In the genomic region with DNA sequence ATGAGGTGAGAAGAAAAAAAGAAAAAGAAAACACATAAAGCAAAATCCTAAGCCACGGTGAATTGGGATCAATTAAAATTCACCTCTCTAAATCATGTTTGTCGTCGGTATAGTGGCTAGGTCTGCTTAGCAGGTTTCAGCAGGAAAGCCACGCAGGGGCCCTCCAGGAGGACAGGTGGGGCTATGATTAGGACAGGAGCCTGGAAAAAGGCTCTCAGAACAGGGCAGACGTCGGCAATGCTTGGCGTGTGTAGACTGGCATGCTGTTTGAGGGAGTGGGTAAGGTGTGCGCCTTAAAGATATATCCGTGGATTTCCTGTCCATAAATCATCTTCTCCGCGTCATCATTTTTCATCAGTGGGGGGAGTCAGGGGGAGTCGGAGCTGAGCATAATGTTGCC, we compare ENCODE assay signal across 22 mouse cellular contexts. TPM values are rescaled to one million over a fixed set of nuclear protein-coding genes. Genes with fewer than 3 reads are reported as not detected.
A peak's percentile ranks its signal among the peaks of the same experiment; 100 is the strongest.
DNase-seq lines count a peak whose midpoint lies in the region; ATAC-seq and TF ChIP-seq lines count a peak whose summit lies in the region.
"Had no signal": no experiment of that assay in that cellular context is flagged by ENCODE, and none has a peak within 500 bp of the region (broad histone marks: within the 10 kb centered on the region; RNA-seq: fewer than 3 reads in every experiment).

No protein-coding gene starts in this region.

- H3K9ac ChIP-seq in embryonic facial prominence, embryonic 13.5 days: no peak overlapping the region
- H3K9ac ChIP-seq in neural tube, embryonic 15.5 days (replicated peaks): no peak overlapping the region
- no peak overlapping the region for H3K9ac ChIP-seq in limb, embryonic 14.5 days (ENCODE audit: low read depth, low read length, severe bottlenecking)
- H3K9ac ChIP-seq: embryonic facial prominence, embryonic 15.5 days had no signal

- H3K4me3 ChIP-seq in embryonic facial prominence, embryonic 13.5 days: no peak overlapping the region
- H3K4me3 ChIP-seq in embryonic facial prominence, embryonic 10.5 days: no peak overlapping the region
- no peak overlapping the region for H3K4me3 ChIP-seq in neural tube, embryonic 15.5 days (replicated peaks)
- no peak overlapping the region for H3K4me3 ChIP-seq in limb, embryonic 14.5 days (replicated peaks; ENCODE audit: low read length)
- H3K4me3 ChIP-seq: embryonic facial prominence, embryonic 15.5 days; erythroblast, embryonic 14.5 days; forebrain, embryonic 10.5 days; heart, embryonic 10.5 days had no signal

- H3K27ac ChIP-seq in embryonic facial prominence, embryonic 13.5 days: no peak overlapping the region
- H3K27ac ChIP-seq in embryonic facial prominence, embryonic 10.5 days (replicated peaks): no peak overlapping the region
- no peak overlapping the region for H3K27ac ChIP-seq in neural tube, embryonic 15.5 days (replicated peaks)
- H3K27ac ChIP-seq in limb, embryonic 14.5 days (replicated peaks; ENCODE audit: low read depth, low read length): no peak overlapping the region
- H3K27ac ChIP-seq: embryonic facial prominence, embryonic 15.5 days; forebrain, embryonic 10.5 days; heart, embryonic 10.5 days had no signal

- TF ChIP-seq POLR2A in limb, embryonic 14.5 days (IDR thresholded peaks at IDR 0.05; ENCODE audit: borderline replicate concordance, extremely low read depth, insufficient read depth, insufficient read length): no peak

- no peak for DNase-seq in embryonic facial prominence, embryonic 10.5 days (ENCODE audit: low spot score)
- no peak for DNase-seq in neural tube, embryonic 10.5 days (ENCODE audit: extremely low spot score, low spot score)
- peak; percentile 6 for DNase-seq in limb, embryonic 14.5 days (ENCODE audit: low spot score)
- peak; percentile 20 to 26 for DNase-seq in urinary bladder, postnatal 36 days (ENCODE audit: low spot score in 2 of 2)
- no peak for DNase-seq in cerebellum, adult 9-10 months
- DNase-seq: adrenal gland, adult 8-10 months; B cell, adult 2 months; cerebellum, adult 11 months; cerebellum, adult 8-10 months; cerebellum, postnatal 25 days; heart, adult 18-20 months; heart, postnatal 10 days; heart, postnatal 4 days had no signal

- H3K36me3 ChIP-seq in embryonic facial prominence, embryonic 13.5 days: no peaks in the 10 kb centered on the region
- H3K36me3 ChIP-seq in embryonic facial prominence, embryonic 10.5 days (replicated peaks): no peaks in the 10 kb centered on the region
- H3K36me3 ChIP-seq in neural tube, embryonic 15.5 days: no peaks in the 10 kb centered on the region
- H3K36me3 ChIP-seq in limb, embryonic 14.5 days (ENCODE audit: control insufficient read depth, insufficient read depth, low read length): no peaks in the 10 kb centered on the region
- H3K36me3 ChIP-seq: embryonic facial prominence, embryonic 15.5 days; forebrain, embryonic 10.5 days; G1E; heart, embryonic 10.5 days had no signal

- no peaks in the 10 kb centered on the region for H3K27me3 ChIP-seq in embryonic facial prominence, embryonic 13.5 days
- no peaks in the 10 kb centered on the region for H3K27me3 ChIP-seq in embryonic facial prominence, embryonic 10.5 days (replicated peaks; ENCODE audit: low read depth, poor library complexity, severe bottlenecking)
- H3K27me3 ChIP-seq in neural tube, embryonic 15.5 days (replicated peaks): no peaks in the 10 kb centered on the region
- no peaks in the 10 kb centered on the region for H3K27me3 ChIP-seq in limb, embryonic 14.5 days (ENCODE audit: control insufficient read depth, insufficient read depth, low read length)
- H3K27me3 ChIP-seq: embryonic facial prominence, embryonic 15.5 days had no signal

- peak; percentile 32; the same call in 1 of the 2 replicates for ATAC-seq in embryonic facial prominence, embryonic 13.5 days (ENCODE audit: insufficient number of reproducible peaks, insufficient read depth, low FRiP score, low TSS enrichment, low read depth)
- 0 out of 2 replicates have a peak, but pooled peaks have one; percentile 16 for ATAC-seq in neural tube, embryonic 15.5 days (ENCODE audit: low FRiP score)
- no peak for ATAC-seq in limb, embryonic 14.5 days (ENCODE audit: low FRiP score, low read depth)
- ATAC-seq: CD4-positive, CD25-positive, alpha-beta regulatory T cell, adult 4 months; forebrain, embryonic 14.5 days had no signal

- peaks cover 11% of the 10 kb centered on the region; the same call in 1 of the 2 replicates for H3K4me1 ChIP-seq in embryonic facial prominence, embryonic 13.5 days
- no peaks in the 10 kb centered on the region; the same call in 1 of the 2 replicates for H3K4me1 ChIP-seq in embryonic facial prominence, embryonic 10.5 days
- H3K4me1 ChIP-seq in neural tube, embryonic 15.5 days: peaks cover 44% of the 10 kb centered on the region
- H3K4me1 ChIP-seq in limb, embryonic 14.5 days (ENCODE audit: control insufficient read depth, insufficient read depth, low read length): peaks cover 2% of the 10 kb centered on the region; the same call in 1 of the 2 replicates

- 65% methylated on average over 12 of the region's 12 CpGs for WGBS in embryonic facial prominence, embryonic 13.5 days
- WGBS in embryonic facial prominence, embryonic 10.5 days: 86% methylated on average over 12 of the region's 12 CpGs
- 57% methylated on average over 12 of the region's 12 CpGs for WGBS in neural tube, embryonic 15.5 days
- 55% methylated on average over 12 of the region's 12 CpGs for WGBS in limb, embryonic 14.5 days

- no peaks in the 10 kb centered on the region for H3K9me3 ChIP-seq in embryonic facial prominence, embryonic 13.5 days
- H3K9me3 ChIP-seq in embryonic facial prominence, embryonic 10.5 days: no peaks in the 10 kb centered on the region
- H3K9me3 ChIP-seq in neural tube, embryonic 15.5 days (replicated peaks): no peaks in the 10 kb centered on the region
- no peaks in the 10 kb centered on the region for H3K9me3 ChIP-seq in limb, embryonic 14.5 days (ENCODE audit: control insufficient read depth, low read length)
- H3K9me3 ChIP-seq: embryonic facial prominence, embryonic 15.5 days; forebrain, embryonic 10.5 days; heart, embryonic 10.5 days had no signal

- no peak overlapping the region for H3K4me2 ChIP-seq in embryonic facial prominence, embryonic 13.5 days
- H3K4me2 ChIP-seq in neural tube, embryonic 15.5 days: no peak overlapping the region
- H3K4me2 ChIP-seq in limb, embryonic 14.5 days (replicated peaks; ENCODE audit: low read depth, low read length, severe bottlenecking): no peak overlapping the region
- H3K4me2 ChIP-seq: embryonic facial prominence, embryonic 15.5 days had no signal

RNA-seq across cellular contexts. Expression of a gene that starts 32.9 kb away (rescaled TPM):
- polyA plus RNA-seq in embryonic facial prominence, embryonic 13.5 days (2015; fragmentation: Nextera tagmentation; extraction: Ambion mirVana): 16.8 and 25.9 TPM in 2 replicates
- 2.2 and 2.4 TPM in 2 replicates for polyA plus RNA-seq in embryonic facial prominence, embryonic 10.5 days (2016; fragmentation: Nextera tagmentation; extraction: Ambion mirVana)
- polyA plus RNA-seq in neural tube, embryonic 15.5 days (2015; fragmentation: Nextera tagmentation; extraction: Ambion mirVana): 110 and 120 TPM in 2 replicates
- 9.3 and 10.0 TPM in 2 replicates for polyA plus RNA-seq in limb, embryonic 14.5 days (2012; rRNA removed)
- polyA plus RNA-seq in limb, embryonic 14.5 days (2014; fragmentation: Nextera tagmentation; extraction: Ambion mirVana): 22.7 and 25.2 TPM in 2 replicates
- polyA plus RNA-seq: erythroblast, embryonic 14.5 days; G1E had no signal

Comparison
In these comparisons a context has a peak if more than half of its experiments do, and no peak if none do; other contexts are left out.
1. DNase-seq: peak in limb, embryonic 14.5 days (single experiment) and urinary bladder, postnatal 36 days (2 of 2); none in embryonic facial prominence, embryonic 10.5 days (single experiment), neural tube, embryonic 10.5 days (single experiment) and cerebellum, adult 9-10 months (single experiment).